Mouse (Mus musculus): Measurements from ENCODE around the gene Pramef25.
"Not testable (repeated sequence)": the region's sequence is repeated elsewhere in the genome, so short reads cannot be mapped to it uniquely, and the experiment has no call there.

Gene Pramef25

DNA sequence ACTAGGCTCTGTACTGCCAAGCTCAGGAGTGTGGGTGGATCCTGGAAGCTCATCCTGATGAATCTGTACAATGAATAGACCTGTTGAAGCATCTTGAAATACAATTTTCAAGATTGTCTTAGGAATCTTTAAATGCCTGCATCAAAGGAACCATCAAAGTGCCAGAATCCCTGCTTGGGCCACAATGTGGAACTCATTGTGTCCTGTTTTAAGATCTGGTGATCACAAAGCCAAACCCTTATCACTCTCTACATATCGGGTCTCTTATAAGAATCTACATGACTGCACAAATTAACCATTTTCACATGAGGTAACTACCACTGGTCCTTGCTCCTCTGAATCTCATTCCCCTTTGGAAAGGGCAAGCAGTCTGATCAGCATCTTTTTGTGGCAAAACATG is at the start of gene Pramef25:
Pramef25 (minus strand) TSS at position 101 of the 400 bp plus-strand sequence.
- DNase-seq (ENCODE audit: low spot score) = not testable (repeated sequence)

DNA sequence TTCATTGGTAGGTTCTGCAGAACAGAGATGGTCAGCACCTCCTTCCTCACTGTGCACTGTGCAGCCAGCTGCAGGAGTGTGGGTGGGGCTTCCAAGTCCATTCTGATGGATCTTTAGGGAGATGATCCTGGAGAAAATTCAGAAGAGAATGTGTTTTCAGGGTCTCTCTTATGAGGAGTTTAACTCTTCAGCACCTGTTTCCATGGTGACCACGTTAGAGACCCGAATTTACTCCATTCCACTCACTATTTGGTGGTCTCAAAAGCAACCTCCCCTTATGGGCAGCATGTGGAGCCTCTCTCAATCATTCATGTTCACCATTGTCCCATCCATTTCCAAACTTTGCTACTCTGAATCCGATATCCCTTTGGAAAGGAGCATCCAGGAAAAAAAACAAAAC is 43.5 kb upstream of the Pramef25 start, which contains the start of gene Pramef17:
Pramef17 (minus strand) TSS at position 101 of the 400 bp plus-strand sequence.
- not testable (repeated sequence) for DNase-seq (ENCODE audit: low spot score)

DNA sequence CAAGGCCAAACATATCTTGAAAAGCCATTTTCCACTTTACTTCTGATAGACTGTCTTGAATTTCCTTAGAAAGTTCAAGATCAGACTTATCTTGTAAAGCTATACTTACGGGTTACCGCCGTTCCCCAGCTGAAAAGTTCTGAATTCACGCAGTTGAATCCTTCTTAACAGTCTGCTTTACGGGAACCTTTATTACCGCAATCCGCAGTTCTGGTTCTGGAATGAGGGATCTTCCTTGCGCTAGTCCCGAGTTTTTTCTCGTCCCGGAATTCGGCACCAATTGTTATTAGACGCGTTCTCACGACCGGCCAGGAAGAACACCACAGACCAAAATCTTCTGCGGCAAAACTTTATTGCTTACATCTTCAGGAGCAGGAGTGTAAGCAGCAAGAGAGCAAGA is 37.3 kb upstream of the Pramef25 start:
- DNase-seq (ENCODE audit: low spot score) = not testable (repeated sequence)

DNA sequence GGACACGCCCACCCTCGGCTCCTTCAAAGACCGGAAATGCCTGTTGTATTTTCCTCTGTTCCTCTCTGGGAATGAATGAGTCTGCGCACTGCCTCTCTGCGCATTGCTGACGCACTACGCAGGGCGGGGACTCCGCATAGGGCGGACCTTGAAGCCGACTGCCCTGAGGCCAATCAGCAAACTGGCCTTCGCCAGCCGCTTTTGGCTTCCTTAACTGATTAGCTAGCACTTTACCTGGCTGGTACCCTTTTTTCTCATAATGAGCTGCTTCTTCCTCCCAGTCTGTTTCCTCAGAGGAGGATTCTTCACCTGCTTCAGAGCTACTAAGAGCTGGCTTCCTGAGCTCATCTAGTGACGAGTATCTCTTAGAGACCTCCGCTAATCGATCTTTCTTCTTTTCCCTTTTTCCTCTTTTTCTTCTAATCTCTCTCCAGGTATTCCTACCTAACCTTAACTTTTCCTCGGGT is 36.7 kb upstream of the Pramef25 start:
- DNase-seq (ENCODE audit: low spot score) = not testable (repeated sequence)

DNA sequence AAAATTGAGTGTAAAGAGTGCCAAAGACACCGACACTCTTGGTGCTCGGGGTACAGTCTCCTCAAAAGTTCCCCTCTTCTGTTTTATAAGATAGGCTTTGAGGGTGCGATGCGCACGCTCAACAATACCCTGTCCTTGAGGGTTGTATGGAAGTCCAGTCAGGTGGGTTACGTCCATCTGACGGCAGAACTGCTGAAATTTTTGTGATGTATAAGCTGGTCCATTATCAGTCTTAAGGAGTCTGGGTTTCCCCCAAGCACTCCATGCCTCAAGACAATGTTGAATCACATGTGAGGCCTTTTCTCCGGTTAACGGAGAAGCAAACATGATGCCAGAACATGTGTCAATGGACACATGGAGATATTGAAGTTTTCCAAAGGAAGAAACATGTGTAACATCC is 34.9 kb upstream of the Pramef25 start:
- not testable (repeated sequence) for DNase-seq (ENCODE audit: low spot score)

DNA sequence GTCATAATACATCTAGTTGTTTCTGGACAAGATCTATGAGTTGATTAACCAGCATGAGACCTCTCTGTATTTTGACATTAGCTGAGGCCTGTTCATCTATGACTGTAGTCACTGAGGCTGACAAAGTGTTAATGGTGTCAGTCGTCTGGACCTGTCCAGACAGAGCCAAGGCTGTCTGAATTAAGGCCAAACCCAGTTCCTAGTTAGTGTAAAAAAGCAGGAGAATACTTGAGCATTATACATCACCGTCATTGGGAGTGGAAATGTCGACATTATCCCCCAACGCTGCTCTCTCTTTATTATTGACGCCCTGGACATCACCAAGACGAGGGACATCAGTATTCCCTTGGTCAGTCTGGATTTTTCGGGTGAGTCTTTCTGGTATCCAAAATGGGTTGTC is 34.3 kb upstream of the Pramef25 start:
- DNase-seq (ENCODE audit: low spot score) = not testable (repeated sequence)

DNA sequence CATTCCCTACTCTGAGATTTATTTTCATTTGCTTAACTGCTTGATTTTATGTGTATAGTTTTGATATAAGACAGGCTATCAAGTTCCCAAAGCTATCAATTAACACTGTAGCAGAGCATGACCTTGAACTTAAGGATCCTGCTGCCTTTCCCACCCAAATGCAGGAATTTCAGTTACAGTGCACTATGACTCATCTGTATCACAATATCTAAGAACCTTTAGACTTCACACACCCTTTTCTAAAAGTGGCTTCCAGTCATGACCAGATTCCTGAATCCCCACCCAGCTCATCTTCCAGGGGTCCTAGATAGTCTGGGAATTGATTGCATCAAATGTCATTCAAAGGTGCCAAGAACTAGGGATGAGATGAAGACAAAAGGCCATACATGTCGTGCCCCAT is 32.6 kb upstream of the Pramef25 start:
- DNase-seq (ENCODE audit: low spot score) = not testable (repeated sequence)

DNA sequence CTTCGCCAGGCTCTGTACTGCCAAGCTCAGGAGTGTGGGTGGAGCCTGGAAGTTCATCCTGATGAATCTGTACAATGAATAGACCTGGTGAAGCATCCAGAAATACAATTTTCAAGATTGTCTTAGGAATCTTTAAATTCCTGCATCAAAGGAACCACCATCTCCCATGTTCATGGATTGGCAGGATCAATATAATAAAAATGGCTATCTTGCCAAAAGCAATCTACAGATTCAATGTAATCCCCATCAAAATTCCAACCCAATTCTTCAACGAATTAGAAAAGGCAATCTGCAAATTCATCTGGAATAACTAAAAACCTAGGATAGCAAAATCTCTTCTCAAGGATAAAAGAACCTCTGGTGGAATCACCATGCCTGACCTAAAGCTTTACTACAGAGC is 16.0 kb upstream of the Pramef25 start, which contains the start of gene Gm13101:
Gm13101 (minus strand) TSS at position 101 of the 400 bp plus-strand sequence.
- not testable (repeated sequence) for DNase-seq (ENCODE audit: low spot score)

DNA sequence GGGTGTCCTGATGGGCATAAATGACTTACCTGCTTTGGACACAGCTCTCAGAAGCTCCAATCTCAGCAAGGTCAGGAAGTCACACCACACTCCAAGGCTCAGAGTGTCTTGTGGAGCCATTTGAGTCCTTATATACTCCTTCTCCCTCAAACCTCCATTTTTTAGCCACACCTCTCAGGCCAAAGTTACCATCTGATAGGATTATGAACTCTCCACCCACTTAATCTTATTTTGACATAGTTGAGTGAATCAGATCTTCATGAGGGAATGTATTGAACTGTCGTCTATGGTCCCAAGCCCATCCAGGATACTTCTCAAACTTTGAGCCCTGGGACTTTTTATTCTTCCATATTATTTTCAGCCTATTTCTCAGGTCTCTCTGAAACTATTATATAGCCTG is 50.5 kb downstream of the Pramef25 start, which contains the start of gene Pramef6:
Pramef6 (minus strand) TSS at position 101 of the 400 bp plus-strand sequence.
- DNase-seq (ENCODE audit: low spot score) = not testable (repeated sequence)

Data from retina, embryonic 14.5 days (tissue).